Mouse (Mus musculus) E14TG2a.4 (cell line): Measurements from ENCODE around the gene 4931428L18Rik.

Source experiments
- H3K27me3 ChIP-seq: 2 replicates; pipeline ENCODE4 v1.6.1; 2014; ENCODE audit warnings: low read length, control low read depth; ENCODE audit not compliant: insufficient read depth
- H3K36me3 ChIP-seq: 2 replicates; pipeline ENCODE4 v1.6.1; 2014; ENCODE audit warnings: low read length, control low read depth; ENCODE audit not compliant: insufficient read depth
- H3K4me1 ChIP-seq: replicated peaks from 2 replicates; pipeline ENCODE4 v1.6.1; 2014; ENCODE audit warnings: low read depth, low read length, control low read depth
- H3K4me3 ChIP-seq: replicated peaks from 2 replicates; pipeline ENCODE4 v1.5.1; 2014; ENCODE audit warnings: mild to moderate bottlenecking, low read length
- H3K9me3 ChIP-seq: 2 replicates; pipeline ENCODE4 v1.6.1; 2014; ENCODE audit warnings: low read length, control low read depth
- CTCF ChIP-seq: conservative IDR thresholded peaks from 2 replicates; pipeline ENCODE4 v1.5.1; 2014; ENCODE audit warnings: low read length
- NANOG ChIP-seq: IDR thresholded peaks from 2 replicates; pipeline ENCODE4 v1.6.1; 2014; ENCODE audit warnings: borderline replicate concordance, low read length, mixed read lengths
- POU5F1 ChIP-seq: IDR thresholded peaks from 2 replicates; pipeline ENCODE4 v1.6.1; 2014; ENCODE audit warnings: low read length, borderline replicate concordance

Gene 4931428L18Rik

DNA sequence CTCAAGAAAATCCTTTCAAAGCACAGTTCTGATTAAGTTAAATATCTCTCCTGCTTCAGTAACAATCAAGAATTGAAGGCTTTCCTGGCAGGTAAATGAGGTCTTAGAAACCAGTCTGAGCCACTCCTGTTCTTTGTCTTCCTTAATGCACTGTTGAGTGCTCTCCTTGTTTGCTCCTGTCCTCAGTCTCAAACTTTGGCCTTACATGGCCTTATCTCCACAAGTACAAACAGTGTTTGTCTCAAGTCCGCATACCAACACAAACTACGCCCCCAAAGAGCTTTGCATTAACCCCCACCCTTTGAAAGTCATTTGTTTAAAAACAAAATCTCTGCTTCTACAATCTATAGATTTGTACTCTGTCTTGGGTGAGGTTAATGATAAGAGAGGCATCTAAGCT, 66.3 kb downstream of the 4931428L18Rik start:
- H3K9me3 ChIP-seq = no peaks in the 10 kb centered on the region
- H3K4me3 ChIP-seq = no peak overlapping the region
- no peaks in the 10 kb centered on the region for H3K4me1 ChIP-seq
- no peak for TF ChIP-seq POU5F1
- TF ChIP-seq CTCF = no peak
- no peak for TF ChIP-seq NANOG
- no peaks in the 10 kb centered on the region for H3K36me3 ChIP-seq
- H3K27me3 ChIP-seq = no peaks in the 10 kb centered on the region

DNA sequence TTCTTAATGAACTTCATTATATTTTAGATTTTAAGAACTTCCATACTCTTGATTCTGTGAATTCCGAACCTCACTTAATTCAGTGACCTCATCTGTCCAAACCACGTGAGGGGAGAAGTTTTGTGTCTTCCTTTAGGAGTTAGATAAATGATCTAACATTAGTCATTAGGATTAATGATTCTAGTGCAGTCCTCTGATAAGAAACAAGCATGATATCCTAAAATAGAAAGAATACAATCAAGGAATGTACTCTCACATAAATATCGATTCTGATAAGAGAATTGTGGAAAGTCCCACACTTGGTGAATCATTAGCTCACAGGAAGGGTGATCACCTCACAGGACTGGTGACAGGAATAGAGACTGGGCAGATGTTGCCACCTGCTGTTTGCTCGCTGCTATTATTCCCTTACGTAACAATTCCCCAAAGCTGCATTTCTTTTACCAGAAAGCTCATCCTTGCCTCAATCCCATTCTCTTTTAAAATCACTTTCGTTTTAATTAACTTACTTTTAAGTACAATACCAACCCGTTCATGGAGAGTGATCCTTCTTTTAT, 68.6 kb downstream of the 4931428L18Rik start:
- Histone ChIP-seq H3K4me1 (no peaks in the 10 kb centered on the region), H3K27me3 (no peaks in the 10 kb centered on the region), H3K4me3 (no peak overlapping the region), H3K36me3 (no peaks in the 10 kb centered on the region), H3K9me3 (no peaks in the 10 kb centered on the region)
- TF ChIP-seq POU5F1 (no peak), CTCF (peak; percentile 70), NANOG (no peak)

GRCm38 (mm10) chr1:31152799-31153426, 69.6 kb downstream of the 4931428L18Rik start:
- no peaks in the 10 kb centered on the region for H3K27me3 ChIP-seq
- H3K36me3 ChIP-seq = no peaks in the 10 kb centered on the region
- no peak overlapping the region for H3K4me3 ChIP-seq
- H3K9me3 ChIP-seq = no peaks in the 10 kb centered on the region
- TF ChIP-seq NANOG = no peak
- TF ChIP-seq POU5F1 = no peak
- no peak for TF ChIP-seq CTCF
- H3K4me1 ChIP-seq = no peaks in the 10 kb centered on the region

GRCm38 (mm10) chr1:31150546-31150945, 71.9 kb downstream of the 4931428L18Rik start:
- Histone ChIP-seq H3K4me1 (no peaks in the 10 kb centered on the region), H3K36me3 (no peaks in the 10 kb centered on the region)
- TF ChIP-seq NANOG (no peak), CTCF (no peak), POU5F1 (no peak)

GRCm38 (mm10) chr1:31149671-31150070, 72.8 kb downstream of the 4931428L18Rik start:
- no peak for TF ChIP-seq CTCF
- TF ChIP-seq POU5F1 = no peak
- no peak for TF ChIP-seq NANOG
- H3K4me3 ChIP-seq = no peak overlapping the region

More at GRCm38 (mm10) chr1:31150546-31150945, 71.9 kb downstream of the 4931428L18Rik start:
- no peaks in the 10 kb centered on the region for H3K27me3 ChIP-seq
- H3K9me3 ChIP-seq = no peaks in the 10 kb centered on the region
- no peak overlapping the region for H3K4me3 ChIP-seq

DNA sequence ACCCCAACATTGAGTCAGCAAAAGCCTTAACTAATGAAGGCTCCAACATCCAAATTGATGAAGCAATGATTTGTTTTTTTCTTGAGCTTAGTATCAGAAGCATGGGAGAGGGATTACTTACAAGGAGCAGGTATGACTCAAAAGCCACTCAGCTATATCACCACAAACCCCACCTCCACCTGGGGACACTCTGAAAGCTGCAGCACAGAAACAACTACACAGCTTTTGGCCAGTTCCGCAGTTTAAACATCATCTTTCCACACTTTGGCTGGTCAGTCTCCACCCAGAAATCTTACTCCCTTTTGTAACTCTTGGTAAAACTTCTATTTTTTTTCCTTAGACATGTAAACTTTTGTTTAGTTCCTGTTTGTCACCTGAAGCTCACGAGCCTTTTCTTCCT, 78.9 kb downstream of the 4931428L18Rik start:
- TF ChIP-seq CTCF (no peak), NANOG (no peak), POU5F1 (no peak)
- Histone ChIP-seq H3K27me3 (no peaks in the 10 kb centered on the region), H3K4me3 (no peak overlapping the region), H3K4me1 (no peaks in the 10 kb centered on the region), H3K9me3 (no peaks in the 10 kb centered on the region), H3K36me3 (no peaks in the 10 kb centered on the region)

More at GRCm38 (mm10) chr1:31149671-31150070, 72.8 kb downstream of the 4931428L18Rik start:
- H3K4me1 ChIP-seq = no peaks in the 10 kb centered on the region
- H3K36me3 ChIP-seq = no peaks in the 10 kb centered on the region
- no peaks in the 10 kb centered on the region for H3K9me3 ChIP-seq
- H3K27me3 ChIP-seq = no peaks in the 10 kb centered on the region

DNA sequence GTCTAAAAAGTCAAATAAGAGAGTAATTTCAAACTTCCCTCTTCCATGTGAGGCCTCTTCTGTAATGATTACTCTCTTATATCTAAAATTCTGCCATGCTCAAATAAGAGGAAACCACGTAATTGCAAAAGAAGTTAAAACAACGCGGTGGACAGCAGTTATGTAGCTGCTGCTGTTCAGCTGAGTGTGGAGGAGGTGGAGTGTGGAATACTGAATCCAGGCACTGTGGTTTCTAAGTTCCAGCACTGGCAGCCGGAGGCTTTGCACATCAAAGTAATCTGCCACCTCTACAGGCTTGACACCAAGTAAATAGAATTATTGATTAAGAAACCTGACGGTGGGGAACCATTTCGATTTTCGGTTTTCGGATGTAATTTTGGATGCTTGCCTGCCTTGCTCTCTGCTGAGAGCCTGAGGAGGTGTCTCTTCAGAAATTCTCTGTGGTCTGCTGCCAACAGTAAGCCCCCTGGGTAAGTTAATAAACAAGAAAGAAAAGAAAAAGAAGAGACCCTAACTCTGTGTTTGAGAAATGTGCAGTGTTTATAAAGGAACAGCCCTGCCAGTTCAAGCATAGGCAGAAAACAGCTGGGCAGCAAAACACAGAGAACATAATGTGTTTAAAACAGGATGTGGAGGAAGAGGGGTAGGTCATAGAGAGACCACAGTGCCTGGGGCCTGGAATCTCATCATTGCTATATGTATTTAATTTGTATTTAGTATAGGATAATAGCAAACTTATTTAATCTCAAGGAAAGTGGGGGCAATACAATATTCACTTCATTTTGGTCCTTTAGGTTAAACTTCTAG, 80.0 kb downstream of the 4931428L18Rik start:
- TF ChIP-seq CTCF = no peak
- TF ChIP-seq POU5F1 = no peak
- TF ChIP-seq NANOG = no peak
- no peaks in the 10 kb centered on the region for H3K9me3 ChIP-seq
- H3K4me1 ChIP-seq = no peaks in the 10 kb centered on the region
- H3K27me3 ChIP-seq = no peaks in the 10 kb centered on the region
- no peak overlapping the region for H3K4me3 ChIP-seq
- H3K36me3 ChIP-seq = no peaks in the 10 kb centered on the region

- TF ChIP-seq CTCF = no peak
- TF ChIP-seq NANOG = no peak
- Histone ChIP-seq H3K4me3 (no peak overlapping the region), H3K9me3 (no peaks in the 10 kb centered on the region), H3K36me3 (no peaks in the 10 kb centered on the region), H3K4me1 (no peaks in the 10 kb centered on the region), H3K27me3 (no peaks in the 10 kb centered on the region)
These were observed 84.1 kb downstream of the 4931428L18Rik start for GRCm38 (mm10) chr1:31138387-31138786.
